In the genomic region with DNA sequence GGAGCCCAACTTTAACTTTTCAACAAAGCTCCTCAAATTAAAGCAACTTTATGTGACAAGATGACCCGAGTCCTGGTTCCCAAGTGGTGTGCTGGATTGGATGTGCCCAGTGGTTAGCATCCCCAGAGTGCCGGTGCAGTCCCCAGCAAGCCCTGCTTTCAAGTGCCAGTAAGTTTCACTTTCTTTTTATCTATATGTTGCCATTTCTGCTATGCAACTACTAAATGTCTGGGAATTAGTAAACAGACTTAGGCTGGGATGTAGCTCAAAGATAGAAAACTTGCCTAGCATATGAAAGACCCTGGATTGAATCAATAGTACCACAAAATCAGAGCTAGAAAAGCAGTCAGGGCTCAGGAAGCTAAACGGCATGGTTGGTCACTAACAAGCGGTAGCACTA, we compare ENCODE assay signal across 9 mouse cellular contexts. TPM values are rescaled to one million over a fixed set of nuclear protein-coding genes. Genes with fewer than 3 reads are reported as not detected.
DNase-seq lines count a peak whose midpoint lies in the region; ATAC-seq lines count a peak whose summit lies in the region.
"Had no signal": no experiment of that assay in that cellular context is flagged by ENCODE, and none has a peak within 500 bp of the region (broad histone marks: within the 10 kb centered on the region; RNA-seq: fewer than 3 reads in every experiment).

No protein-coding gene starts in this region.

- no peak for DNase-seq in forebrain, embryonic 10.5 days (ENCODE audit: extremely low spot score, low spot score)
- DNase-seq in 3T3-L1 (ENCODE audit: low read depth, low spot score), result peak; percentile 39
- no peak for DNase-seq in left cerebral cortex, postnatal 4 days
- DNase-seq in gastrocnemius, postnatal 25 days, result no peak
- no peak for DNase-seq in frontal cortex, adult 2 months (ENCODE audit: extremely low spot score in 1 of 2, low spot score in 1 of 2)
- DNase-seq: cerebellum, adult 2 months had no signal

- no peak overlapping the region; the same call in 1 of the 2 replicates for H3K4me2 ChIP-seq in forebrain, embryonic 16.5 days (ENCODE audit: low read length)
- peak overlapping the region; percentile 84 for H3K4me2 ChIP-seq in limb, embryonic 13.5 days (replicated peaks)

- H3K36me3 ChIP-seq in forebrain, embryonic 10.5 days (replicated peaks), result peaks cover 31% of the 10 kb centered on the region
- no peaks in the 10 kb centered on the region for H3K36me3 ChIP-seq in forebrain, embryonic 16.5 days (ENCODE audit: control insufficient read depth, insufficient read depth)
- H3K36me3 ChIP-seq in limb, embryonic 13.5 days, result peaks cover 8% of the 10 kb centered on the region

- WGBS in forebrain, embryonic 10.5 days, result 82% methylated on average over 4 of the region's 4 CpGs
- WGBS in forebrain, embryonic 16.5 days, result 79% methylated on average over 4 of the region's 4 CpGs
- WGBS in limb, embryonic 13.5 days, result 69% methylated on average over 4 of the region's 4 CpGs

- intact Hi-C loops in left cerebral cortex, postnatal 4 days (cut with DNase I), result no loop called here

- H3K27me3 ChIP-seq in forebrain, embryonic 10.5 days (ENCODE audit: poor library complexity, severe bottlenecking), result no peaks in the 10 kb centered on the region
- no peaks in the 10 kb centered on the region for H3K27me3 ChIP-seq in forebrain, embryonic 16.5 days (replicated peaks; ENCODE audit: control insufficient read depth, insufficient read depth, low read length)
- H3K27me3 ChIP-seq in limb, embryonic 13.5 days, result no peaks in the 10 kb centered on the region

- peaks cover 28% of the 10 kb centered on the region for H3K4me1 ChIP-seq in forebrain, embryonic 10.5 days
- peaks cover 17% of the 10 kb centered on the region for H3K4me1 ChIP-seq in forebrain, embryonic 16.5 days (replicated peaks; ENCODE audit: control insufficient read depth, insufficient read depth, low read length)
- H3K4me1 ChIP-seq in limb, embryonic 13.5 days, result peaks cover 22% of the 10 kb centered on the region

- H3K27ac ChIP-seq in forebrain, embryonic 10.5 days, result no peak overlapping the region
- H3K27ac ChIP-seq in forebrain, embryonic 16.5 days (ENCODE audit: low read length), result no peak overlapping the region
- H3K27ac ChIP-seq in limb, embryonic 13.5 days, result no peak overlapping the region

- H3K4me3 ChIP-seq in forebrain, embryonic 10.5 days, result peak overlapping the region; percentile 100
- no peak overlapping the region for H3K4me3 ChIP-seq in forebrain, embryonic 16.5 days (replicated peaks; ENCODE audit: low read length)
- peak overlapping the region; percentile 96 for H3K4me3 ChIP-seq in limb, embryonic 13.5 days

- no peak for ATAC-seq in forebrain, embryonic 16.5 days
- 0 out of 2 replicates have a peak, but pooled peaks have one; percentile 44 for ATAC-seq in erythroblast, adult 5-6 weeks (replicated peaks; ENCODE audit: low FRiP score, poor library complexity, severe bottlenecking)
- no peak for ATAC-seq in limb, embryonic 13.5 days (ENCODE audit: low FRiP score, low read depth)

- H3K9me3 ChIP-seq in forebrain, embryonic 10.5 days, result no peaks in the 10 kb centered on the region
- H3K9me3 ChIP-seq in forebrain, embryonic 16.5 days (ENCODE audit: control insufficient read depth, low read length), result no peaks in the 10 kb centered on the region
- no peaks in the 10 kb centered on the region for H3K9me3 ChIP-seq in limb, embryonic 13.5 days

- H3K9ac ChIP-seq in forebrain, embryonic 16.5 days (replicated peaks; ENCODE audit: low read depth, low read length), result no peak overlapping the region
- peak overlapping the region; percentile 39 for H3K9ac ChIP-seq in limb, embryonic 13.5 days

RNA-seq across cellular contexts. Expression of gene Wdr43, which starts 2.3 kb away (rescaled TPM):
- 121 and 126 TPM in 2 replicates for polyA plus RNA-seq in forebrain, embryonic 10.5 days (2016; fragmentation: Nextera tagmentation; extraction: Ambion mirVana)
- 61.1 and 61.9 TPM in 2 replicates for polyA plus RNA-seq in forebrain, embryonic 16.5 days (2015; fragmentation: Nextera tagmentation; extraction: Ambion mirVana)
- 21.1 and 25.2 TPM in 2 replicates for total RNA-seq in erythroblast, adult 5-6 weeks (2015; ENCODE audit: low replicate concordance)
- total RNA-seq in erythroblast, adult 5-6 weeks (2017; ENCODE audit: low replicate concordance), result 37.4 and 48.2 TPM in 2 replicates
- 75.9 and 82.1 TPM in 2 replicates for polyA plus RNA-seq in limb, embryonic 13.5 days (2015; fragmentation: Nextera tagmentation; extraction: Ambion mirVana)
- total RNA-seq in left cerebral cortex, postnatal 4 days (2021), result 10 to 100 TPM; 50.1 to 53.6 TPM
- 10 to 100 TPM; 21.2 to 28.4 TPM for total RNA-seq in gastrocnemius, postnatal 25 days (2021)
- 25.4 and 35.6 TPM in 2 replicates for polyA plus RNA-seq in frontal cortex, adult 2 months (2012; rRNA removed)

RNA-seq across cellular contexts. Expression of gene Togaram2, which starts 55.1 kb away (rescaled TPM):
- not detected in 2 replicates for polyA plus RNA-seq in forebrain, embryonic 10.5 days (2016; fragmentation: Nextera tagmentation; extraction: Ambion mirVana)
- polyA plus RNA-seq in forebrain, embryonic 16.5 days (2015; fragmentation: Nextera tagmentation; extraction: Ambion mirVana), result 0.54 and 0.60 TPM in 2 replicates
- total RNA-seq in erythroblast, adult 5-6 weeks (2015; ENCODE audit: low replicate concordance), result not detected in 2 replicates
- not detected in 2 replicates for total RNA-seq in erythroblast, adult 5-6 weeks (2017; ENCODE audit: low replicate concordance)
- polyA plus RNA-seq in limb, embryonic 13.5 days (2015; fragmentation: Nextera tagmentation; extraction: Ambion mirVana), result 0.06 TPM in 1 of 2 replicates, not detected in the other
- total RNA-seq in left cerebral cortex, postnatal 4 days (2021), result 1 to 10 TPM in 1 of 2 experiments, under 1 TPM in 1; 0.86 to 1.8 TPM
- total RNA-seq in gastrocnemius, postnatal 25 days (2021), result 1 to 10 TPM; 2.3 to 6.4 TPM
- polyA plus RNA-seq in frontal cortex, adult 2 months (2012; rRNA removed), result 4.9 and 6.2 TPM in 2 replicates
